Mouse (Mus musculus): ENCODE measurements around the gene Kcnip4. TPM values are rescaled to one million over a fixed set of nuclear protein-coding genes. Genes with fewer than 3 reads are reported as not detected.

The Kcnip4 gene
- polyA plus RNA-seq, 1 experiment = 0.12 TPM

GRCm38 (mm10) chr5:49150116-49150811 is 374.4 kb downstream of the Kcnip4 start:
- TF ChIP-seq USF1 (IDR thresholded peaks at IDR 0.05; ENCODE audit: low read depth) (no peak), CEBPB (IDR thresholded peaks at IDR 0.05; ENCODE audit: low read depth) (no peak), MAX (IDR thresholded peaks at IDR 0.05) (no peak), MYOG (IDR thresholded peaks at IDR 0.05; ENCODE audit: control insufficient read depth, extremely low read depth, insufficient read length) (no peak), CTCF (IDR thresholded peaks at IDR 0.05; ENCODE audit: control insufficient read depth, insufficient read depth, insufficient read length) (no peak), FOSL1 (IDR thresholded peaks at IDR 0.05; ENCODE audit: insufficient read depth, low read length, poor library complexity, severe bottlenecking) (no peak), MYOD1 (IDR thresholded peaks at IDR 0.05; ENCODE audit: control insufficient read depth, insufficient read length, low read depth) (no peak)
- Histone ChIP-seq H3K27me3 (ENCODE audit: control insufficient read depth, insufficient read depth, insufficient read length) (no peaks in the 10 kb centered on the region), H3ac (ENCODE audit: control insufficient read depth, insufficient read length, low read depth) (no peak overlapping the region), H3K79me2 (ENCODE audit: control insufficient read depth, insufficient read depth) (no peaks in the 10 kb centered on the region), H3K4me3 (ENCODE audit: insufficient read depth, poor library complexity, severe bottlenecking) (no peak overlapping the region), H3K79me3 (ENCODE audit: low read depth) (no peaks in the 10 kb centered on the region), H3K36me3 (ENCODE audit: control insufficient read depth, insufficient read depth) (no peaks in the 10 kb centered on the region)

- H3K27me3 ChIP-seq (ENCODE audit: control insufficient read depth, insufficient read depth, insufficient read length) = no peaks in the 10 kb centered on the region
- H3K36me3 ChIP-seq (ENCODE audit: control insufficient read depth, insufficient read depth) = no peaks in the 10 kb centered on the region
- no peak for TF ChIP-seq CEBPB (IDR thresholded peaks at IDR 0.05; ENCODE audit: low read depth)
- TF ChIP-seq USF1 (IDR thresholded peaks at IDR 0.05; ENCODE audit: low read depth) = no peak
- TF ChIP-seq MAX (IDR thresholded peaks at IDR 0.05) = no peak
- TF ChIP-seq FOSL1 (IDR thresholded peaks at IDR 0.05; ENCODE audit: insufficient read depth, low read length, poor library complexity, severe bottlenecking) = no peak
- no peak for TF ChIP-seq MYOG (IDR thresholded peaks at IDR 0.05; ENCODE audit: control insufficient read depth, extremely low read depth, insufficient read length)
- TF ChIP-seq MYOD1 (IDR thresholded peaks at IDR 0.05; ENCODE audit: control insufficient read depth, insufficient read length, low read depth) = no peak
- TF ChIP-seq CTCF (IDR thresholded peaks at IDR 0.05; ENCODE audit: control insufficient read depth, insufficient read depth, insufficient read length) = no peak
- no peaks in the 10 kb centered on the region for H3K79me2 ChIP-seq (ENCODE audit: control insufficient read depth, insufficient read depth)
- no peak overlapping the region for H3K4me3 ChIP-seq (ENCODE audit: insufficient read depth, poor library complexity, severe bottlenecking)
- H3ac ChIP-seq (ENCODE audit: control insufficient read depth, insufficient read length, low read depth) = no peak overlapping the region
- H3K79me3 ChIP-seq (ENCODE audit: low read depth) = no peaks in the 10 kb centered on the region
Measured at GRCm38 (mm10) chr5:49149684-49150083, 375.0 kb downstream of the Kcnip4 start.

GRCm38 (mm10) chr5:49095432-49095831 is 429.3 kb downstream of the Kcnip4 start:
- H3K27me3 ChIP-seq (ENCODE audit: control insufficient read depth, insufficient read depth, insufficient read length) = no peaks in the 10 kb centered on the region
- TF ChIP-seq FOSL1 (IDR thresholded peaks at IDR 0.05; ENCODE audit: insufficient read depth, low read length, poor library complexity, severe bottlenecking) = no peak
- TF ChIP-seq CTCF (IDR thresholded peaks at IDR 0.05; ENCODE audit: control insufficient read depth, insufficient read depth, insufficient read length) = no peak
- TF ChIP-seq MYOG (IDR thresholded peaks at IDR 0.05; ENCODE audit: control insufficient read depth, extremely low read depth, insufficient read length) = no peak
- TF ChIP-seq MAX (IDR thresholded peaks at IDR 0.05) = no peak
- TF ChIP-seq USF1 (IDR thresholded peaks at IDR 0.05; ENCODE audit: low read depth) = no peak
- H3K79me3 ChIP-seq (ENCODE audit: low read depth) = no peaks in the 10 kb centered on the region
- no peak overlapping the region for H3K4me3 ChIP-seq (ENCODE audit: insufficient read depth, poor library complexity, severe bottlenecking)
- no peak overlapping the region for H3ac ChIP-seq (ENCODE audit: control insufficient read depth, insufficient read length, low read depth)
- H3K79me2 ChIP-seq (ENCODE audit: control insufficient read depth, insufficient read depth) = no peaks in the 10 kb centered on the region
- no peaks in the 10 kb centered on the region for H3K36me3 ChIP-seq (ENCODE audit: control insufficient read depth, insufficient read depth)

- H3K79me2 ChIP-seq (ENCODE audit: control insufficient read depth, insufficient read depth) = no peaks in the 10 kb centered on the region
- H3K79me3 ChIP-seq (ENCODE audit: low read depth) = no peaks in the 10 kb centered on the region
- H3K27me3 ChIP-seq (ENCODE audit: control insufficient read depth, insufficient read depth, insufficient read length) = no peaks in the 10 kb centered on the region
- no peaks in the 10 kb centered on the region for H3K36me3 ChIP-seq (ENCODE audit: control insufficient read depth, insufficient read depth)
- no peak for TF ChIP-seq FOSL1 (IDR thresholded peaks at IDR 0.05; ENCODE audit: insufficient read depth, low read length, poor library complexity, severe bottlenecking)
- no peak for TF ChIP-seq MYOG (IDR thresholded peaks at IDR 0.05; ENCODE audit: control insufficient read depth, extremely low read depth, insufficient read length)
- no peak for TF ChIP-seq MYOD1 (IDR thresholded peaks at IDR 0.05; ENCODE audit: control insufficient read depth, insufficient read length, low read depth)
- no peak for TF ChIP-seq CTCF (IDR thresholded peaks at IDR 0.05; ENCODE audit: control insufficient read depth, insufficient read depth, insufficient read length)
- no peak for TF ChIP-seq MAX (IDR thresholded peaks at IDR 0.05)
- TF ChIP-seq USF1 (IDR thresholded peaks at IDR 0.05; ENCODE audit: low read depth) = no peak
- no peak for TF ChIP-seq CEBPB (IDR thresholded peaks at IDR 0.05; ENCODE audit: low read depth)
- H3K4me3 ChIP-seq (ENCODE audit: insufficient read depth, poor library complexity, severe bottlenecking) = no peak overlapping the region
- H3ac ChIP-seq (ENCODE audit: control insufficient read depth, insufficient read length, low read depth) = no peak overlapping the region
Measured at GRCm38 (mm10) chr5:49094945-49095344, 429.8 kb downstream of the Kcnip4 start.

GRCm38 (mm10) chr5:49094306-49094705 is 430.4 kb downstream of the Kcnip4 start:
- Histone ChIP-seq H3K27me3 (ENCODE audit: control insufficient read depth, insufficient read depth, insufficient read length) (no peaks in the 10 kb centered on the region), H3K36me3 (ENCODE audit: control insufficient read depth, insufficient read depth) (no peaks in the 10 kb centered on the region), H3ac (ENCODE audit: control insufficient read depth, insufficient read length, low read depth) (no peak overlapping the region), H3K79me2 (ENCODE audit: control insufficient read depth, insufficient read depth) (no peaks in the 10 kb centered on the region), H3K79me3 (ENCODE audit: low read depth) (no peaks in the 10 kb centered on the region), H3K4me3 (ENCODE audit: insufficient read depth, poor library complexity, severe bottlenecking) (no peak overlapping the region)
- TF ChIP-seq MYOG (IDR thresholded peaks at IDR 0.05; ENCODE audit: control insufficient read depth, extremely low read depth, insufficient read length) (no peak), FOSL1 (IDR thresholded peaks at IDR 0.05; ENCODE audit: insufficient read depth, low read length, poor library complexity, severe bottlenecking) (no peak), CEBPB (IDR thresholded peaks at IDR 0.05; ENCODE audit: low read depth) (no peak), USF1 (IDR thresholded peaks at IDR 0.05; ENCODE audit: low read depth) (no peak), MAX (IDR thresholded peaks at IDR 0.05) (no peak), MYOD1 (IDR thresholded peaks at IDR 0.05; ENCODE audit: control insufficient read depth, insufficient read length, low read depth) (no peak), CTCF (IDR thresholded peaks at IDR 0.05; ENCODE audit: control insufficient read depth, insufficient read depth, insufficient read length) (no peak)
